Mouse (Mus musculus) embryonic facial prominence, embryonic 15.5 days (tissue): ENCODE data around the gene Bcl6b. TPM values are rescaled to one million over a fixed set of nuclear protein-coding genes. Genes with fewer than 3 reads are reported as not detected.

ENCODE experiments used
- ATAC-seq: fragments of 200-750 bp; cut with Nextera tagmentation; 2 replicates; pipeline ENCODE4 v1.8.0; 2017; ENCODE audit warnings: low read depth, moderate TSS enrichment; ENCODE audit not compliant: insufficient number of reproducible peaks, low FRiP score, low TSS enrichment
- H3K27ac ChIP-seq: fragments of 300-500 bp; sonication (generic); replicated peaks from 2 replicates; pipeline ENCODE4 v1.5.1; 2015; ENCODE audit warnings: mild to moderate bottlenecking, inconsistent platforms
- H3K27me3 ChIP-seq: fragments of 300-500 bp; sonication (generic); 2 replicates; pipeline ENCODE4 v1.6.1; 2015; ENCODE audit warnings: inconsistent platforms
- H3K36me3 ChIP-seq: fragments of 300-500 bp; sonication (generic); 2 replicates; pipeline ENCODE4 v1.6.1; 2015; ENCODE audit warnings: mild to moderate bottlenecking, inconsistent platforms
- H3K4me1 ChIP-seq: fragments of 300-500 bp; sonication (generic); 2 replicates; pipeline ENCODE4 v1.6.1; 2015; ENCODE audit warnings: inconsistent platforms
- H3K4me2 ChIP-seq: fragments of 300-500 bp; sonication (generic); replicated peaks from 2 replicates; pipeline ENCODE4 v1.6.1; 2015; ENCODE audit warnings: mild to moderate bottlenecking, inconsistent platforms
- H3K4me3 ChIP-seq: fragments of 300-500 bp; sonication (generic); replicated peaks from 2 replicates; pipeline ENCODE4 v1.5.1; 2015; ENCODE audit warnings: mild to moderate bottlenecking, inconsistent platforms
- H3K9ac ChIP-seq: fragments of 300-500 bp; sonication (generic); 2 replicates; pipeline ENCODE4 v1.6.1; 2015; ENCODE audit warnings: inconsistent platforms
- H3K9me3 ChIP-seq: fragments of 300-500 bp; sonication (generic); replicated peaks from 2 replicates; pipeline ENCODE4 v1.6.1; 2016; ENCODE audit warnings: inconsistent platforms
- WGBS: fragments of 180-500 bp; shearing (Covaris S2); methylation state at CpG from one replicate; pipeline ENCODE4 v1.1.7; 2015; 5-methylcytosine and 5-hydroxymethylcytosine counted together
- polyA plus RNA-seq: library from polyadenylated mRNA; unstranded; fragments of >200 nt; fragmentation: Nextera tagmentation; extraction: Ambion mirVana; gene quantifications from 2 replicates; pipeline ENCODE4 v1.2.1, GENCODE M21; 2015

Bcl6b gene
- polyA plus RNA-seq, 1 experiment from 2014 or later: 11.9 TPM

GRCm38 (mm10) chr11:70211972-70212371 is 17.6 kb downstream of the Bcl6b start:
- no peaks in the 10 kb centered on the region for H3K9me3 ChIP-seq
- peaks cover 52% of the 10 kb centered on the region for H3K27me3 ChIP-seq
- no peak for ATAC-seq
- H3K4me2 ChIP-seq: no peak overlapping the region
- H3K36me3 ChIP-seq: 0 out of 2 replicates have a peak, but pooled peaks cover 2% of the 10 kb centered on the region
- no peak overlapping the region for H3K27ac ChIP-seq
- peaks cover 23% of the 10 kb centered on the region for H3K4me1 ChIP-seq
- 64% methylated on average over 6 of the region's 6 CpGs for WGBS
- no peak overlapping the region for H3K4me3 ChIP-seq
- no peak overlapping the region for H3K9ac ChIP-seq

- 78% methylated on average over 2 of the region's 2 CpGs for WGBS
- no peak overlapping the region for H3K27ac ChIP-seq
- no peak overlapping the region for H3K4me3 ChIP-seq
Measured at GRCm38 (mm10) chr11:70210681-70211080, 18.9 kb downstream of the Bcl6b start.

GRCm38 (mm10) chr11:70208778-70209388 is 20.7 kb downstream of the Bcl6b start:
- ATAC-seq: no peak
- 68% methylated on average over 5 of the region's 5 CpGs for WGBS
- Histone ChIP-seq H3K4me2 (no peak overlapping the region), H3K27ac (no peak overlapping the region), H3K4me3 (no peak overlapping the region), H3K9ac (no peak overlapping the region), H3K4me1 (peaks cover 4% of the 10 kb centered on the region), H3K9me3 (no peaks in the 10 kb centered on the region), H3K27me3 (peaks cover 21% of the 10 kb centered on the region), H3K36me3 (no peaks in the 10 kb centered on the region)

More at GRCm38 (mm10) chr11:70210681-70211080, 18.9 kb downstream of the Bcl6b start:
- no peaks in the 10 kb centered on the region for H3K36me3 ChIP-seq
- peaks cover 22% of the 10 kb centered on the region for H3K4me1 ChIP-seq
- no peaks in the 10 kb centered on the region for H3K9me3 ChIP-seq
- no peak for ATAC-seq
- H3K27me3 ChIP-seq: peaks cover 39% of the 10 kb centered on the region
- H3K4me2 ChIP-seq: no peak overlapping the region
- no peak overlapping the region for H3K9ac ChIP-seq

- H3K27me3 ChIP-seq: 0 out of 2 replicates have a peak, but pooled peaks cover 7% of the 10 kb centered on the region
Measured at GRCm38 (mm10) chr11:70207283-70207682, 22.3 kb downstream of the Bcl6b start.

GRCm38 (mm10) chr11:70206801-70207200 is 22.8 kb downstream of the Bcl6b start:
- no peak overlapping the region for H3K9ac ChIP-seq
- H3K4me3 ChIP-seq: no peak overlapping the region
- H3K27me3 ChIP-seq: 0 out of 2 replicates have a peak, but pooled peaks cover 2% of the 10 kb centered on the region
- H3K4me1 ChIP-seq: no peaks in the 10 kb centered on the region
- ATAC-seq: no peak
- WGBS: 62% methylated on average over 2 of the region's 2 CpGs
- H3K4me2 ChIP-seq: no peak overlapping the region
- H3K36me3 ChIP-seq: no peaks in the 10 kb centered on the region
- no peaks in the 10 kb centered on the region for H3K9me3 ChIP-seq
- H3K27ac ChIP-seq: no peak overlapping the region

More at GRCm38 (mm10) chr11:70207283-70207682, 22.3 kb downstream of the Bcl6b start:
- WGBS: 81% methylated on average over 7 of the region's 7 CpGs
- Histone ChIP-seq H3K4me1 (no peaks in the 10 kb centered on the region), H3K36me3 (no peaks in the 10 kb centered on the region), H3K4me3 (no peak overlapping the region), H3K9me3 (no peaks in the 10 kb centered on the region), H3K27ac (no peak overlapping the region), H3K9ac (no peak overlapping the region), H3K4me2 (no peak overlapping the region)
- ATAC-seq: no peak

- no peak overlapping the region for H3K9ac ChIP-seq
- no peak for ATAC-seq
- H3K4me1 ChIP-seq: no peaks in the 10 kb centered on the region; the same call in 1 of the 2 replicates
- H3K4me2 ChIP-seq: no peak overlapping the region
- no peak overlapping the region for H3K4me3 ChIP-seq
- 39% methylated on average over 5 of the region's 5 CpGs for WGBS
- H3K27me3 ChIP-seq: no peaks in the 10 kb centered on the region
- H3K9me3 ChIP-seq: no peaks in the 10 kb centered on the region
- H3K36me3 ChIP-seq: no peaks in the 10 kb centered on the region
- H3K27ac ChIP-seq: no peak overlapping the region
Measured at GRCm38 (mm10) chr11:70201691-70202090, 27.9 kb downstream of the Bcl6b start.

- H3K4me2 ChIP-seq: no peak overlapping the region
- no peak for ATAC-seq
- no peaks in the 10 kb centered on the region for H3K9me3 ChIP-seq
- H3K27me3 ChIP-seq: no peaks in the 10 kb centered on the region
- no peaks in the 10 kb centered on the region for H3K36me3 ChIP-seq
- H3K9ac ChIP-seq: no peak overlapping the region
- H3K4me1 ChIP-seq: no peaks in the 10 kb centered on the region; the same call in 1 of the 2 replicates
- H3K4me3 ChIP-seq: no peak overlapping the region
- H3K27ac ChIP-seq: no peak overlapping the region
- WGBS: 70% methylated on average over 5 of the region's 5 CpGs
Measured at GRCm38 (mm10) chr11:70200036-70200608, 29.5 kb downstream of the Bcl6b start.

- Histone ChIP-seq H3K4me2 (no peak overlapping the region), H3K27ac (no peak overlapping the region), H3K4me1 (no peaks in the 10 kb centered on the region; the same call in 1 of the 2 replicates), H3K9me3 (no peaks in the 10 kb centered on the region), H3K9ac (no peak overlapping the region), H3K27me3 (no peaks in the 10 kb centered on the region), H3K4me3 (no peak overlapping the region), H3K36me3 (no peaks in the 10 kb centered on the region)
- ATAC-seq: no peak
- WGBS: 78% methylated on average over 8 of the region's 8 CpGs
Measured at GRCm38 (mm10) chr11:70199107-70199506, 30.5 kb downstream of the Bcl6b start.

GRCm38 (mm10) chr11:70198332-70198731 is 31.3 kb downstream of the Bcl6b start:
- no peaks in the 10 kb centered on the region for H3K36me3 ChIP-seq
- no peak overlapping the region for H3K9ac ChIP-seq
- no peak overlapping the region for H3K4me3 ChIP-seq
- H3K9me3 ChIP-seq: no peaks in the 10 kb centered on the region
- whole genome bisulfite sequencing: 78% methylated on average over 3 of the region's 3 CpGs
- H3K27me3 ChIP-seq: no peaks in the 10 kb centered on the region
- H3K4me1 ChIP-seq: no peaks in the 10 kb centered on the region; the same call in 1 of the 2 replicates
- H3K27ac ChIP-seq: no peak overlapping the region
- ATAC-seq: no peak
- H3K4me2 ChIP-seq: no peak overlapping the region

GRCm38 (mm10) chr11:70193354-70194285 is 36.0 kb downstream of the Bcl6b start:
- Histone ChIP-seq H3K4me2 (no peak overlapping the region), H3K9ac (no peak overlapping the region), H3K4me3 (no peak overlapping the region), H3K4me1 (no peaks in the 10 kb centered on the region), H3K27me3 (no peaks in the 10 kb centered on the region), H3K27ac (no peak overlapping the region), H3K36me3 (no peaks in the 10 kb centered on the region), H3K9me3 (no peaks in the 10 kb centered on the region)
- no peak for ATAC-seq
- 43% methylated on average over 11 of the region's 11 CpGs for WGBS

GRCm38 (mm10) chr11:70192157-70192556 is 37.4 kb downstream of the Bcl6b start:
- Histone ChIP-seq H3K27me3 (no peaks in the 10 kb centered on the region), H3K4me2 (no peak overlapping the region), H3K4me1 (no peaks in the 10 kb centered on the region), H3K9ac (no peak overlapping the region), H3K4me3 (no peak overlapping the region), H3K36me3 (no peaks in the 10 kb centered on the region), H3K27ac (no peak overlapping the region), H3K9me3 (no peaks in the 10 kb centered on the region)
- no peak for ATAC-seq
- WGBS: 70% methylated on average over 4 of the region's 4 CpGs
